Mouse (Mus musculus) brain, embryonic 14.5 days (tissue): ENCODE data around the gene Sqstm1.

Source experiments
- CTCF ChIP-seq: fragments of 200-500 bp; IDR thresholded peaks from 2 replicates; pipeline ENCODE4 v1.5.1; 2012; ENCODE audit warnings: inconsistent platforms, mild to moderate bottlenecking, moderate library complexity, borderline replicate concordance; ENCODE audit not compliant: insufficient read depth, insufficient read length; ENCODE audit errors: extremely low read depth
- POLR2A ChIP-seq: fragments of 200-500 bp; IDR thresholded peaks from 2 replicates; pipeline ENCODE4 v1.6.1; 2012; ENCODE audit warnings: mild to moderate bottlenecking, inconsistent platforms, borderline replicate concordance; ENCODE audit not compliant: poor library complexity, insufficient read depth, insufficient read length, severe bottlenecking; ENCODE audit errors: extremely low read depth

DNA sequence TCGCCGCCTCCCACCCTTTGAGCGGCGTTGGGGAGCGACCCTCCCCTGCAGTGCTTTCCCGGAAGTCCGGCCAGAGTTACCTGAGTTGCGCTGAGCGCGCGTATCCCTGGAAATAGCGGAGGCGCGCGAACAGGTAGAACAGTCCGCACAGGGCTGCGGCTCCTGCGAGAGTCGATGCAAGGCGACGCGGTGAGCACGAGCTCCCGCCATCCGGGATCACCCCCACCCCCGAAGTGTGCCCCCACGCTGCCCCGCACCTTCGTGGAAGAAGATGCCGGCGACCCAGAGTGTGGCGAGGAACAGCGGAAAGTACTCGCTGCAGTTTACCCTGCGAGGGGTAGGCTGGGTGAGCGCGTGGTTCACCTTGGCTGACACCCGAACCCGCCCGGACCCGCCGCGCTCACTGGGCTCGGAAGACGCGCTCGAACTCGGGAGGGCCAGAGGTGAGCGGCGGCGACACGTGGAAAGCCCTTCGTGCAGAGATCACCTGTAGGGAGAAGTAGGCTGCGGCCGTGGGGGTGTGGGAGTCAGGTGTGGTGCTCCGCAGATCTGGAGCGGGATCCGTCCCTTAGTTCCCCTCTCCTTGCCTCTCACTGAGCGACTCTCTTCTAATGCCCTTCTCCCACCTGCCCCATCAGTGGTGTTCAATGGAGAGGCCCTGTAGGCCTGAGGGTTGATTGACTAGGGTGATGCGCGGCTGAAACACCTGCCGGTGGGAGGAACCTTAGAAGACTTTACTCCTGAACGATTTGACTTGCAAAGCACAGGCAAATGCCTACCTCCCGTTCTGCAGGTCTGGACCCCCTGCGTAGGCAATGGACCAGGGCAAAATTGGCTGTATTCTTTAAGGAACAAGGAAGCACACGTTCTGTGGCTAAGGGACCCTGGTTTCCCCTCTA lies 26.6 kb upstream of the Sqstm1 start:
- TF ChIP-seq CTCF = no peak
- TF ChIP-seq POLR2A = no peak
